Mouse (Mus musculus): ENCODE results near the gene Trim14.

- no peak for TF ChIP-seq CTCF (IDR thresholded peaks at IDR 0.05)
- no peak for TF ChIP-seq EP300 (IDR thresholded peaks at IDR 0.05)
Observed at GRCm38 (mm10) chr4:46571744-46572143, 35.8 kb upstream of the Trim14 start.
